Mouse (Mus musculus) midbrain, embryonic 15.5 days (tissue): Measurements from ENCODE around the gene Serpina16. TPM values are rescaled to one million over a fixed set of nuclear protein-coding genes. Genes with fewer than 3 reads are reported as not detected.

Experiments used
- ATAC-seq: fragments of 200-750 bp; cut with Nextera tagmentation; replicated peaks from 2 replicates; pipeline ENCODE4 v1.8.0; 2017; ENCODE audit warnings: moderate TSS enrichment
- H3K27ac ChIP-seq: fragments of 300-500 bp; sonication (generic); 2 replicates; pipeline ENCODE4 v1.5.1; 2015; ENCODE audit warnings: mild to moderate bottlenecking, inconsistent platforms
- H3K27me3 ChIP-seq: fragments of 300-500 bp; sonication (generic); replicated peaks from 2 replicates; pipeline ENCODE4 v1.6.1; 2015; ENCODE audit warnings: inconsistent platforms
- H3K36me3 ChIP-seq: fragments of 300-500 bp; sonication (generic); replicated peaks from 2 replicates; pipeline ENCODE4 v1.6.1; 2015; ENCODE audit warnings: inconsistent platforms
- H3K4me1 ChIP-seq: fragments of 300-500 bp; sonication (generic); 2 replicates; pipeline ENCODE4 v1.6.1; 2015; ENCODE audit warnings: inconsistent platforms
- H3K4me2 ChIP-seq: fragments of 300-500 bp; sonication (generic); 2 replicates; pipeline ENCODE4 v1.6.1; 2015; ENCODE audit warnings: inconsistent platforms, mild to moderate bottlenecking, moderate library complexity
- H3K4me3 ChIP-seq: fragments of 300-500 bp; sonication (generic); 2 replicates; pipeline ENCODE4 v1.5.1; 2015; ENCODE audit warnings: mild to moderate bottlenecking, inconsistent platforms
- H3K9ac ChIP-seq: fragments of 300-500 bp; sonication (generic); 2 replicates; pipeline ENCODE4 v1.6.1; 2015; ENCODE audit warnings: mild to moderate bottlenecking, inconsistent platforms
- H3K9me3 ChIP-seq: fragments of 300-500 bp; sonication (generic); 2 replicates; pipeline ENCODE4 v1.6.1; 2016; ENCODE audit warnings: inconsistent platforms
- WGBS: fragments of 180-500 bp; shearing (Covaris S2); methylation state at CpG from one replicate; pipeline ENCODE4 v1.1.7; 2015; ENCODE audit warnings: mixed read lengths; 5-methylcytosine and 5-hydroxymethylcytosine counted together
- polyA plus RNA-seq: library from polyadenylated mRNA; unstranded; fragments of >200 nt; fragmentation: Nextera tagmentation; extraction: Ambion mirVana; gene quantifications from 2 replicates; pipeline ENCODE4 v1.2.1, GENCODE M21; 2015

The Serpina16 gene
- polyA plus RNA-seq, 1 experiment from 2014 or later, result not detected

DNA sequence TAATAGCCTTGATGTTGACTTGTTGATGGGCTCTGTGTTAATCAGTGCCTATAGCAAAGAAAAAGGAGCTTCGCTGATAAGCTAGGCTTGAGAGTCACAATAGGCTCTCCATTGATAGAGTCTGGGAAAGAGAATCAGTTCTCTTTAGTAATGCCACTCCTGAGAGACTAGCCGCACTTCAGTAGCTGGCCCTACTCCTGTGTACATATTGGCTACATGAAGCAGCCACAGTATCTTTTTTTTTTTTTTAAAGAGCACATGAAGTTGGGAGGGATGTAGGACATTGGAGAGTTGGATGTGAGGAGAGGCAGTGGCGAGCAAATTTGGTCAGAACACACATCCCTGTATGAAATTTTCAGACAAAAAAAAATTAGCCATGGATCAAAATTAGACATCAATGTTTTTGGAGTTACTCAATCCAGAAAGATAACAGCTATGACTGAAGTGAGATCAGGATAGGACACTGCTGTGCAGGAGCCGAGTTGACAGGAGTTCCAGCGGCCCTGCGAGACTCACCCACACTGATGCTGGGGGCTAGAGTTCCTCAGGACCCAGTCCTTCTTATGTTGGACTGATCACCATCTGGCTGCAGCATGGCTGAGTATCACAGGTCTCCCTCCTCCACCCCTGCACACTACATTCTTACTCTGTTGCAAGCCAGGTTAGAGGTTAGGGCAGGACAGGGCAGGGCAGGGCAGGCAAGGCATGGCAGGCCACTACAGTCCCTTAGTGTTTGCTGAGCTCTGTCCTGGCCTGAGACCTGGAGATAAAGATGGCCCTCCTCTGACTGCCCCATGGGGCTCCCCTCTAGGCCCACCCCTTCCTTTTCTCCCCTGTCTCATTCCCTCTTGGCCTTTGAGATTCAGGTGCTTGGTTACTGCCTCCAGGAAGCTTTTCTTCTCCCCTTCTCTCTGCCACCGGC, 20.6 kb downstream of the Serpina16 start:
- no peak overlapping the region for H3K27ac ChIP-seq
- no peaks in the 10 kb centered on the region for H3K27me3 ChIP-seq
- H3K9ac ChIP-seq, result no peak overlapping the region
- no peaks in the 10 kb centered on the region for H3K4me1 ChIP-seq
- H3K9me3 ChIP-seq, result no peaks in the 10 kb centered on the region
- no peak overlapping the region for H3K4me3 ChIP-seq
- ATAC-seq, result no peak
- H3K4me2 ChIP-seq, result no peak overlapping the region
- H3K36me3 ChIP-seq, result no peaks in the 10 kb centered on the region
- WGBS, result 82% methylated on average over 7 of the region's 7 CpGs

- 98% methylated on average over 2 of the region's 2 CpGs for WGBS
- ATAC-seq, result no peak
- Histone ChIP-seq H3K4me1 (no peaks in the 10 kb centered on the region), H3K27ac (no peak overlapping the region), H3K9me3 (no peaks in the 10 kb centered on the region), H3K36me3 (no peaks in the 10 kb centered on the region), H3K4me2 (no peak overlapping the region), H3K27me3 (no peaks in the 10 kb centered on the region), H3K4me3 (no peak overlapping the region), H3K9ac (no peak overlapping the region)
Measured at GRCm38 (mm10) chr12:103653836-103654235, 22.1 kb downstream of the Serpina16 start.

DNA sequence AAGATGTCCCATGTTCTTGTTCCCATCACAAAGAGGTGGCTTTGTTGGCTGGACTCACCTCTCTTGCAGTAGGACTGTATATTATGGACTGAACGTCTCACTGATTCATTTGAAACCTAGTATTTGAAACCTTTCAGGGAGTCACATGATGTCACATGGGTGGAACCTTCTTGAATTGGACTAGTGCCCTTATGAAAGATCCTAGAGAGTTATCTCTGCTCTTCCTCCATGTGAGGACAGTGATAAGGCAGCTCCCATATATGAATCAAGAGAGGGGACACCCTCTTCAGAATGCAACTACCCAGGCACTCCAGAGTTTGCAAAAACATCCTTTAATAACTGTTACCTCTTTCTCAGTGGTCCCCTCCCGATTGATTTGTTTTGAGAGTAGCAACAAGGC, 29.6 kb downstream of the Serpina16 start:
- H3K9ac ChIP-seq, result no peak overlapping the region
- H3K27me3 ChIP-seq, result no peaks in the 10 kb centered on the region
- H3K4me3 ChIP-seq, result no peak overlapping the region
- H3K36me3 ChIP-seq, result no peaks in the 10 kb centered on the region
- H3K4me2 ChIP-seq, result no peak overlapping the region
- H3K9me3 ChIP-seq, result no peaks in the 10 kb centered on the region
- 83% methylated on average over 2 of the region's 2 CpGs for WGBS
- ATAC-seq, result no peak
- no peak overlapping the region for H3K27ac ChIP-seq
- H3K4me1 ChIP-seq, result no peaks in the 10 kb centered on the region

- Histone ChIP-seq H3K4me2 (no peak overlapping the region), H3K4me3 (no peak overlapping the region), H3K27me3 (no peaks in the 10 kb centered on the region), H3K9me3 (no peaks in the 10 kb centered on the region), H3K27ac (no peak overlapping the region), H3K9ac (no peak overlapping the region), H3K4me1 (no peaks in the 10 kb centered on the region), H3K36me3 (no peaks in the 10 kb centered on the region)
- no peak for ATAC-seq
- 33% methylated on average over 5 of the region's 5 CpGs for WGBS
Measured at GRCm38 (mm10) chr12:103644601-103645000, 31.3 kb downstream of the Serpina16 start.

DNA sequence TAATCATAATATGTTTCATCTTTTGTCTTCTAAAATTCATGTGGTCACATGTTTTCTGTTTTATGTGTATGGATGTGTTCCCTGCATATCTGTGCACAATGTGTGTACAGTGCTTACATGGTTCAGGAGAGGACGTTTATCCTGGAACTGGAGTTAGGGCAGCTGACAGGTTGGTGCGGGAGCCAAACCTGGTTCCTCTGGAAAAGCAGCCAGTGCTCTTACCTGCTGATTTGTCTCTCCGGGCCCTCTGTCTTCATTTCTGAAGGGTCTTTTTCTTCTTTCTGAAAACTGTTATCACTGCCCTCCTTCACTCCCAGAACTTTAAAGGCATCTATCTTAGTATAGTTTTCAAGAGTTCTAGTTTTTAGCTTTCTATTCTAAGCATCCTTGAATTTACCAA, 32.1 kb downstream of the Serpina16 start:
- Histone ChIP-seq H3K36me3 (no peaks in the 10 kb centered on the region), H3K9me3 (no peaks in the 10 kb centered on the region), H3K27ac (no peak overlapping the region), H3K4me1 (no peaks in the 10 kb centered on the region), H3K27me3 (no peaks in the 10 kb centered on the region), H3K4me2 (no peak overlapping the region), H3K4me3 (no peak overlapping the region), H3K9ac (no peak overlapping the region)
- 81% methylated on average over 3 of the region's 3 CpGs for WGBS
- ATAC-seq, result no peak

GRCm38 (mm10) chr12:103643336-103643735, 32.6 kb downstream of the Serpina16 start:
- H3K9ac ChIP-seq, result no peak overlapping the region
- H3K4me2 ChIP-seq, result no peak overlapping the region
- H3K27me3 ChIP-seq, result no peaks in the 10 kb centered on the region
- no peaks in the 10 kb centered on the region for H3K9me3 ChIP-seq
- no peaks in the 10 kb centered on the region for H3K4me1 ChIP-seq
- H3K4me3 ChIP-seq, result no peak overlapping the region
- no peak overlapping the region for H3K27ac ChIP-seq
- ATAC-seq, result peak; percentile 70; the same call in 1 of the 2 replicates
- WGBS, result 1% methylated on average over 2 of the region's 2 CpGs
- H3K36me3 ChIP-seq, result no peaks in the 10 kb centered on the region

DNA sequence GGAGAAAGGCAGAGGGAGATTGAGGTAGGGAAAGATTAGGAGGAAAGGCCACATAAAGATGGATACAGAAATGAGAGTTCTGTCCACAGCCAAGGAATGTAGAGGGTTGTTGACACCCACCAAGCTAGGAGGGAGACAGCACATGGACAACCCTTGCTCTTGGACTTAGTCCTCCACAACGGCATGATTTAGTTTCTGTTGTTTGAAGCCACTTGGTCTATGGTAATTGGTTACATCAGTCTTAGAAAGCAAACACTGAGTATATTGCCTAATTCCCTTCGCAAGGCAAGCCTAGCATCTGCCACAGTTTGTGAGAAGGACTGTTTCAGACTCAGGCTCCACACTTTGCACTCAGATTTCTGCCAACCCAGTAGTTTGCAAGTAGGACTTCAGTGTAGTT, 40.1 kb downstream of the Serpina16 start:
- ATAC-seq, result no peak
- 93% methylated on average over 2 of the region's 2 CpGs for whole genome bisulfite sequencing
- no peak overlapping the region for H3K9ac ChIP-seq
- H3K27me3 ChIP-seq, result no peaks in the 10 kb centered on the region
- no peak overlapping the region for H3K4me3 ChIP-seq
- no peak overlapping the region for H3K4me2 ChIP-seq
- H3K27ac ChIP-seq, result no peak overlapping the region
- no peaks in the 10 kb centered on the region for H3K9me3 ChIP-seq
- H3K4me1 ChIP-seq, result no peaks in the 10 kb centered on the region
- no peaks in the 10 kb centered on the region for H3K36me3 ChIP-seq

- H3K4me2 ChIP-seq, result no peak overlapping the region
- H3K36me3 ChIP-seq, result no peaks in the 10 kb centered on the region
- no peaks in the 10 kb centered on the region for H3K4me1 ChIP-seq
- 75% methylated on average over 2 of the region's 2 CpGs for WGBS
- H3K9ac ChIP-seq, result no peak overlapping the region
- H3K9me3 ChIP-seq, result no peaks in the 10 kb centered on the region
- H3K27me3 ChIP-seq, result no peaks in the 10 kb centered on the region
- no peak overlapping the region for H3K4me3 ChIP-seq
- no peak overlapping the region for H3K27ac ChIP-seq
- ATAC-seq, result no peak
Measured at GRCm38 (mm10) chr12:103634430-103634829, 41.5 kb downstream of the Serpina16 start.

GRCm38 (mm10) chr12:103631203-103631612, 44.7 kb downstream of the Serpina16 start, which contains the start of gene Serpina10:
Gene Serpina10, minus strand, starts transcription at chr12:103631444.
- no peaks in the 10 kb centered on the region for H3K27me3 ChIP-seq
- H3K4me1 ChIP-seq, result no peaks in the 10 kb centered on the region
- no peak within 1 kb of the TSS for H3K9ac ChIP-seq
- no peaks in the 10 kb centered on the region for H3K36me3 ChIP-seq
- no peak within 1 kb of the TSS for H3K4me2 ChIP-seq
- H3K9me3 ChIP-seq, result no peaks in the 10 kb centered on the region
- no peak within 1 kb of the TSS for H3K4me3 ChIP-seq
- no peak for ATAC-seq
- H3K27ac ChIP-seq, result no peak within 1 kb of the TSS
- 81% methylated on average over 3 of the region's 3 CpGs for WGBS

Other genes starting within 250 kb of the Serpina16 start
- gene Ifi27, start 241.9 kb downstream of the Serpina16 start, polyA plus RNA-seq, result 15.1 and 15.4 TPM in 2 replicates
- 6.2 and 10.0 TPM in 2 replicates for gene Ifi27l2a, start 232.5 kb downstream of the Serpina16 start, polyA plus RNA-seq
- not detected in 2 replicates for gene Ifi27l2b, start 218.9 kb downstream of the Serpina16 start, polyA plus RNA-seq
- 2.7 and 2.9 TPM in 2 replicates for gene Ppp4r4, start 143.9 kb downstream of the Serpina16 start, polyA plus RNA-seq
- gene Serpina10, start 44.7 kb downstream of the Serpina16 start, polyA plus RNA-seq, result 0.04 and 0.09 TPM in 2 replicates
- 1.2 TPM in 1 of 2 replicates, not detected in the other for gene Serpina6, start 18.9 kb downstream of the Serpina16 start, polyA plus RNA-seq
- not detected in 2 replicates for gene Serpina1f, start 19.4 kb upstream of the Serpina16 start, polyA plus RNA-seq
- 0.22 TPM in 1 of 2 replicates, not detected in the other for gene Serpina1d, start 97.5 kb upstream of the Serpina16 start, polyA plus RNA-seq
- 4.0 TPM in 1 of 2 replicates, not detected in the other for gene Serpina1b, start 154.2 kb upstream of the Serpina16 start, polyA plus RNA-seq
- 2.2 TPM in 1 of 2 replicates, not detected in the other for gene Serpina1a, start 187.4 kb upstream of the Serpina16 start, polyA plus RNA-seq
- 1.2 TPM in 1 of 2 replicates, not detected in the other for gene Serpina1c, start 228.7 kb upstream of the Serpina16 start, polyA plus RNA-seq